Mouse (Mus musculus) stomach, postnatal 0 days (tissue): ENCODE data around the gene Ganc.

ENCODE experiments used
- CTCF ChIP-seq: IDR thresholded peaks from 2 replicates; pipeline ENCODE4 v1.5.1; 2016; ENCODE audit warnings: antibody characterized with exemption, low read depth, mild to moderate bottlenecking, moderate library complexity
- EP300 ChIP-seq: optimal IDR thresholded peaks from 2 replicates; pipeline ENCODE3; 2016; ENCODE audit warnings: antibody characterized with exemption

GRCm38 (mm10) chr2:120469220-120469619 is 65.5 kb downstream of the Ganc start:
- TF ChIP-seq CTCF (no peak), EP300 (no peak)
